Mouse (Mus musculus) hindbrain, embryonic 14.5 days (tissue): ENCODE data around the gene Lrp10. TPM values are rescaled to one million over a fixed set of nuclear protein-coding genes. Genes with fewer than 3 reads are reported as not detected.

Experiments
- ATAC-seq: fragments of 200-750 bp; cut with Nextera tagmentation; 2 replicates; pipeline ENCODE4 v1.8.0; 2017; ENCODE audit warnings: moderate number of reproducible peaks, mild to moderate bottlenecking, moderate TSS enrichment, moderate library complexity; ENCODE audit not compliant: low FRiP score
- DNase-seq: peaks from one replicate; pipeline ENCODE4 v3.0.0-alpha.2; 2015; ENCODE audit warnings: low spot score
- H3K27ac ChIP-seq: fragments of 300-500 bp; sonication (generic); 2 replicates; pipeline ENCODE4 v1.5.1; 2014; ENCODE audit warnings: mild to moderate bottlenecking, moderate library complexity
- H3K27me3 ChIP-seq: fragments of 300-500 bp; sonication (generic); 2 replicates; pipeline ENCODE4 v1.6.1; 2014; ENCODE audit warnings: mild to moderate bottlenecking, low read length, mixed read lengths; ENCODE audit not compliant: control insufficient read depth, insufficient read depth
- H3K36me3 ChIP-seq: fragments of 300-500 bp; sonication (generic); replicated peaks from 2 replicates; pipeline ENCODE4 v1.6.1; 2014; ENCODE audit not compliant: control insufficient read depth, insufficient read depth
- H3K4me1 ChIP-seq: fragments of 300-500 bp; sonication (generic); replicated peaks from 2 replicates; pipeline ENCODE4 v1.6.1; 2014; ENCODE audit warnings: antibody characterized with exemption, low read length, mixed read lengths; ENCODE audit not compliant: control insufficient read depth, insufficient read depth
- H3K4me2 ChIP-seq: fragments of 300-500 bp; sonication (generic); replicated peaks from 2 replicates; pipeline ENCODE4 v1.6.1; 2014; ENCODE audit warnings: mild to moderate bottlenecking, moderate library complexity
- H3K4me3 ChIP-seq: fragments of 300-500 bp; sonication (generic); replicated peaks from 2 replicates; pipeline ENCODE4 v1.5.1; 2014; ENCODE audit warnings: mild to moderate bottlenecking, low read length
- H3K9ac ChIP-seq: fragments of 300-500 bp; sonication (generic); 2 replicates; pipeline ENCODE4 v1.6.1; 2014
- H3K9me3 ChIP-seq: fragments of 300-500 bp; sonication (generic); 2 replicates; pipeline ENCODE4 v1.6.1; 2016; ENCODE audit warnings: low read length; ENCODE audit not compliant: control insufficient read depth
- WGBS: fragments of 180-500 bp; shearing (Covaris S2); extraction: QIAGEN DNeasy Blood & Tissue Kit; methylation state at CpG from one replicate; pipeline ENCODE4 v1.1.7; 2014; 5-methylcytosine and 5-hydroxymethylcytosine counted together
- polyA plus RNA-seq: library from polyadenylated mRNA; unstranded; fragments of >200 nt; fragmentation: Nextera tagmentation; extraction: Ambion mirVana; gene quantifications from 2 replicates; pipeline ENCODE4 v1.2.1, GENCODE M21; 2014

Lrp10 gene
- polyA plus RNA-seq, 1 experiment from 2014 or later = 29.2 TPM

GRCm38 (mm10) chr14:54499330-54499729 lies 35.4 kb downstream of the Lrp10 start:
- ATAC-seq (no peak), DNase-seq (no peak)
- 69% methylated on average over 2 of the region's 2 CpGs for WGBS
- no peak overlapping the region for H3K9ac ChIP-seq
- H3K4me2 ChIP-seq = no peak overlapping the region
- H3K36me3 ChIP-seq = no peaks in the 10 kb centered on the region
- H3K4me1 ChIP-seq = no peaks in the 10 kb centered on the region
- H3K27me3 ChIP-seq = no peaks in the 10 kb centered on the region
- H3K4me3 ChIP-seq = no peak overlapping the region
- no peak overlapping the region for H3K27ac ChIP-seq
- no peaks in the 10 kb centered on the region for H3K9me3 ChIP-seq

- Histone ChIP-seq H3K9me3 (no peaks in the 10 kb centered on the region), H3K36me3 (0 out of 2 replicates have a peak, but pooled peaks cover 4% of the 10 kb centered on the region), H3K4me3 (no peak overlapping the region), H3K9ac (no peak overlapping the region), H3K27me3 (no peaks in the 10 kb centered on the region), H3K4me2 (no peak overlapping the region), H3K4me1 (no peaks in the 10 kb centered on the region), H3K27ac (no peak overlapping the region)
- WGBS = 74% methylated on average over 2 of the region's 2 CpGs
- ATAC-seq (no peak), DNase-seq (no peak)
These were observed 37.4 kb downstream of the Lrp10 start for GRCm38 (mm10) chr14:54501365-54501764.

- Histone ChIP-seq H3K4me1 (no peaks in the 10 kb centered on the region), H3K9me3 (no peaks in the 10 kb centered on the region), H3K4me2 (no peak overlapping the region), H3K9ac (no peak overlapping the region), H3K4me3 (no peak overlapping the region), H3K27ac (no peak overlapping the region), H3K27me3 (no peaks in the 10 kb centered on the region), H3K36me3 (peaks cover 21% of the 10 kb centered on the region)
- ATAC-seq (no peak), DNase-seq (no peak)
- WGBS = 86% methylated on average over 2 of the region's 2 CpGs
These were observed 39.2 kb downstream of the Lrp10 start for GRCm38 (mm10) chr14:54503092-54503491.

- H3K36me3 ChIP-seq = peaks cover 88% of the 10 kb centered on the region
- no peaks in the 10 kb centered on the region for H3K4me1 ChIP-seq
- H3K27ac ChIP-seq = no peak overlapping the region
- H3K9ac ChIP-seq = no peak overlapping the region
- H3K4me2 ChIP-seq = no peak overlapping the region
- DNase-seq (no peak), ATAC-seq (no peak)
- H3K27me3 ChIP-seq = no peaks in the 10 kb centered on the region
- 94% methylated on average over 9 of the region's 9 CpGs for WGBS
- H3K4me3 ChIP-seq = no peak overlapping the region
- H3K9me3 ChIP-seq = no peaks in the 10 kb centered on the region
These were observed 45.8 kb downstream of the Lrp10 start for GRCm38 (mm10) chr14:54509774-54510173.

GRCm38 (mm10) chr14:54516710-54517310 lies 52.9 kb downstream of the Lrp10 start:
- ATAC-seq (no peak; the same call in 1 of the 2 replicates), DNase-seq (no peak)
- peak overlapping the region; percentile 55 for H3K4me3 ChIP-seq
- no peaks in the 10 kb centered on the region for H3K27me3 ChIP-seq
- H3K36me3 ChIP-seq = peaks cover 35% of the 10 kb centered on the region
- H3K4me2 ChIP-seq = peak overlapping the region; percentile 52
- peaks cover 11% of the 10 kb centered on the region for H3K4me1 ChIP-seq
- 7% methylated on average over 17 of the region's 17 CpGs for WGBS
- peak overlapping the region; percentile 64 for H3K9ac ChIP-seq
- H3K27ac ChIP-seq = peak overlapping the region; percentile 78; the same call in 1 of the 2 replicates
- no peaks in the 10 kb centered on the region for H3K9me3 ChIP-seq

Other genes with a start within 250 kb of the Lrp10 start
- 365 and 386 TPM in 2 replicates for gene Dad1, start 210.0 kb upstream of the Lrp10 start, polyA plus RNA-seq
- 64.5 and 65.4 TPM in 2 replicates for gene Abhd4, start 209.9 kb upstream of the Lrp10 start, polyA plus RNA-seq
- gene Olfr49, start 179.2 kb upstream of the Lrp10 start, polyA plus RNA-seq = not detected in 2 replicates
- gene Oxa1l, start 103.3 kb upstream of the Lrp10 start, polyA plus RNA-seq = 57.1 and 66.0 TPM in 2 replicates
- 4.5 and 6.2 TPM in 2 replicates for gene Slc7a7, start 46.4 kb upstream of the Lrp10 start, polyA plus RNA-seq
- 245 and 308 TPM in 2 replicates for gene Mrpl52, start 37.2 kb upstream of the Lrp10 start, polyA plus RNA-seq
- 43.6 and 47.3 TPM in 2 replicates for gene Mmp14, start 32.5 kb upstream of the Lrp10 start, polyA plus RNA-seq
- gene Rem2, start 12.0 kb downstream of the Lrp10 start, polyA plus RNA-seq = 32.5 and 41.1 TPM in 2 replicates
- 90.0 and 99.7 TPM in 2 replicates for gene Prmt5, start 53.4 kb downstream of the Lrp10 start, polyA plus RNA-seq
- gene Haus4, start 90.5 kb downstream of the Lrp10 start, polyA plus RNA-seq = 15.3 and 15.7 TPM in 2 replicates
- gene Ajuba, start 113.4 kb downstream of the Lrp10 start, polyA plus RNA-seq = 3.2 and 5.0 TPM in 2 replicates
- gene 4931414P19Rik, start 141.9 kb downstream of the Lrp10 start, polyA plus RNA-seq = 3.1 and 3.7 TPM in 2 replicates
- 422 and 425 TPM in 2 replicates for gene Psmb5, start 153.9 kb downstream of the Lrp10 start, polyA plus RNA-seq
- gene Psmb11, start 157.3 kb downstream of the Lrp10 start, polyA plus RNA-seq = 0.16 TPM in 1 of 2 replicates, not detected in the other
- gene Gm17606, start 176.8 kb downstream of the Lrp10 start, polyA plus RNA-seq = not detected in 2 replicates
- 10.5 and 12.2 TPM in 2 replicates for gene Cdh24, start 177.2 kb downstream of the Lrp10 start, polyA plus RNA-seq
- 67.1 and 71.2 TPM in 2 replicates for gene 1700123O20Rik, start 222.1 kb downstream of the Lrp10 start, polyA plus RNA-seq
- gene Acin1, start 222.8 kb downstream of the Lrp10 start, polyA plus RNA-seq = 98.2 and 99.1 TPM in 2 replicates
- gene Gm29776, start 234.7 kb downstream of the Lrp10 start, polyA plus RNA-seq = 0.21 and 0.29 TPM in 2 replicates
- gene Cebpe, start 248.0 kb downstream of the Lrp10 start, polyA plus RNA-seq = not detected in 2 replicates